Mouse (Mus musculus) Patski (cell line): ENCODE results near the gene Gm49711. TPM values are rescaled to one million over a fixed set of nuclear protein-coding genes. Genes with fewer than 3 reads are reported as not detected.
A peak's percentile ranks its signal among the peaks of the same experiment; 100 is the strongest.
"Not testable (repeated sequence)": the region's sequence is repeated elsewhere in the genome, so short reads cannot be mapped to it uniquely, and the experiment has no call there.

Source experiments
- ATAC-seq: fragments of 100-300 bp; one replicate; pipeline ENCODE4 v1.8.0; 2021
- CTCF ChIA-PET: fragments of 350-600 bp; sonication (Branson Sonifier 250); formaldehyde crosslinking; loops from one replicate; lab custom pipeline; 2022; ENCODE audit warnings: inconsistent platforms; lab: Charles Lee
- POLR2A ChIA-PET: fragments of 350-600 bp; sonication (Branson Sonifier 250); formaldehyde crosslinking; loops from one replicate; lab custom pipeline; 2022; ENCODE audit warnings: antibody characterized with exemption, inconsistent platforms; lab: Charles Lee
- DNase-seq: peaks from one replicate; pipeline ENCODE4 v3.0.0-alpha.2; 2011; ENCODE audit warnings: low read depth, low spot score
- H3K27me3 ChIP-seq: fragments of 371-371 bp; one replicate; pipeline ENCODE4 v1.5.1; 2021
- CTCF ChIP-seq: fragments of 100-300 bp; IDR thresholded peaks from one replicate; pipeline ENCODE4 v1.5.1; 2021
- in situ Hi-C: fragments of 300-500 bp; cut with MboI; formaldehyde crosslinking; loops from 3 replicates; pipeline ENCODE4 v1.11.1; 2018; ENCODE audit warnings: low pct_unique_long_range_greater_than_20kb, mixed read lengths
- polyA plus RNA-seq: library from polyadenylated mRNA; unstranded; gene quantifications from one replicate; pipeline ENCODE4 v1.2.3, GENCODE M21; 2021

The Gm49711 gene
- polyA plus RNA-seq, 1 experiment from 2014 or later = 0.06 TPM

DNA sequence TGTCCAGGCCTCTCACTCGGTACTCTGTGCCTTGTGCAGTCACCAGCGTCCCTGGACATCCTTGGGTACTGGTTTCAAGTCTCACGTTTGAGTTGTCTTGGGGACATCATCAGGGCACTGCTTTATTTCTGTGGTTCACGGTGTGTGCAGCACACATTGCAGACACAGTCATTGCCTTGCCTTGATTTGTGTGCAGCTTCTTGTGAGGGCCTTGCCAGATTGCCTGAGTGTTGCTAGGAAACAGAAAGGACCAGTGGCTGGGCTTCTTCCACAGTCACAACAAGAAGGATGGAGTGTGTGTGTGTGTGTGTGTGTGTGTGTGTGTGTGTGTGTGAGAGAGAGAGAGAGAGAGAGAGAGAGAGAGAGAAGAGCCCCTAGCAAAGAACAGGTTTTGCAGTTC, 42.0 kb downstream of the Gm49711 start:
- in situ Hi-C loops = no loop called here
- ChIA-PET POLR2A (no interaction called here), CTCF (no interaction called here)
- no peaks in the 10 kb centered on the region for H3K27me3 ChIP-seq
- no peak for ATAC-seq
- no peak for TF ChIP-seq CTCF
- no peak for DNase-seq

GRCm38 (mm10) chr16:92102115-92102514, 44.0 kb downstream of the Gm49711 start:
- no peaks in the 10 kb centered on the region for H3K27me3 ChIP-seq
- TF ChIP-seq CTCF = no peak
- CTCF ChIA-PET = no interaction called here
- POLR2A ChIA-PET = no interaction called here
- DNase-seq (no peak), ATAC-seq (no peak)
- in situ Hi-C loops = no loop called here

DNA sequence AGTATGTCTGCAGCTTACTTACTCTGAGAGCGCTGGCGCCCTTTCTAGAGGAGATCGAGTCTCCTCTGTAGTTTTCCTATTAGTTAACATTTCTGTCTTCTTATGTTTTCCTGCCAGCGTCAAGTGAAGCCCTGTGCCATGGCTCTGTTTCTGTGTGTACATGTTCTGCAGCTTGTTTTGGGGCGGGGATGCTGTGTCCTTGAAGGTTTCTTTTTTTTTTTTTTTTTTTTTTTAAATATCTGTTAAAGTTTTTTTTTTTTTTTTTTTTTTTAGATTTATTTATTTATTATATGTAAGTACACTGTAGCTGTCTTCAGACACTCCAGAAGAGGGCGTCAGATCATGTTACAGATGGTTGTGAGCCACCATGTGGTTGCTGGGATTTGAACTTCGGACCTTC, 44.8 kb downstream of the Gm49711 start:
- POLR2A ChIA-PET, ATAC-seq, DNase-seq, in situ Hi-C loops, CTCF ChIA-PET, H3K27me3 ChIP-seq: not testable (repeated sequence)

GRCm38 (mm10) chr16:92103572-92104331, 45.6 kb downstream of the Gm49711 start:
- POLR2A ChIA-PET = no interaction called here

DNA sequence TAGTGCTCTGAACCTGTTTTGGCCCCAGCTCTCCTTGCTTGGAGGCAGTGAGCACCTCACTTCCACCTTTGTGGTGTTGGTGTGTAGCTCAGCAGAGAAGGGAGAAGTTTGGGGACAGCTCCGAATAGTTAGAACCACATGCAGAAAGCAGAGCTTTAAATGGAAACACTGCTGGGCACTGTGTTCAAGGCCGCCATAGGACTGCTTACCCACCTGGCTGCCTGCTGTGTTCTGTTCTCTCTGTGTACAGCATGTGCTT, 46.1 kb downstream of the Gm49711 start:
- ATAC-seq (no peak), DNase-seq (no peak)
- in situ Hi-C loops = no loop called here
- no peak for TF ChIP-seq CTCF
- ChIA-PET POLR2A (interaction anchor here (0.6 kb wide), 1 partner anchor 1062 kb away, joined by 3 read pairs; no protein-coding TSS in a partner anchor), CTCF (interaction anchor here (2.8 to 2.9 kb wide), 2 partner anchors 10 to 182 kb away, joined by 9 to 10 read pairs; no protein-coding TSS in a partner anchor)
- no peaks in the 10 kb centered on the region for H3K27me3 ChIP-seq

More at GRCm38 (mm10) chr16:92103572-92104331, 45.6 kb downstream of the Gm49711 start:
- CTCF ChIA-PET = interaction anchor here (2.9 kb wide), 1 partner anchor 11 kb away, joined by 10 read pairs; no protein-coding TSS in a partner anchor
- DNase-seq = no peak
- in situ Hi-C loops = no loop called here
- no peak for TF ChIP-seq CTCF
- no peak for ATAC-seq
- H3K27me3 ChIP-seq = no peaks in the 10 kb centered on the region

DNA sequence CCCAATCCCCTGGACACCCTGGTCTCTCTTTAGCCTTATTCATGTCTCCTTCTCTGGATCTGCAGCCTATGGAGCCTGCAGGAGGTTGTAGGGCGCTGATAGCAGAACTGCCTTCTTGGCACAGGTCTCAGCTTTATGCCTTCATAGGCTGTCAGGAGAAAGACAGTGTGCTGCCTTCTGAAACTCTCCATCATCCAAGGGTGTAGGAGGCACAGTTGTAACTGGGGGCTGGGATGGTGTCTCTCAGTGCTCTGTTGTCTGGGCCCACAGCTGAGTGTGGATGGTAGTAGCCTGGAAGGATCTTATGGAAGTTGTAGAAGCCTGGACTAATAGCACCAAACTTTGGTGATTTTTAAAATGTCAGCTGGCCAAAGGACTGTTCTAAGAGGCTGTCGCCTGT, 46.8 kb downstream of the Gm49711 start:
- no peaks in the 10 kb centered on the region for H3K27me3 ChIP-seq
- ATAC-seq (no peak), DNase-seq (no peak)
- CTCF ChIA-PET = interaction anchor here (2.8 to 2.9 kb wide), 2 partner anchors 10 to 182 kb away, joined by 9 to 10 read pairs; no protein-coding TSS in a partner anchor
- TF ChIP-seq CTCF = no peak
- in situ Hi-C loops = no loop called here
- POLR2A ChIA-PET = interaction anchor here (0.6 to 0.9 kb wide), 2 partner anchors 92 to 1063 kb away, joined by 3 read pairs; no protein-coding TSS in a partner anchor

DNA sequence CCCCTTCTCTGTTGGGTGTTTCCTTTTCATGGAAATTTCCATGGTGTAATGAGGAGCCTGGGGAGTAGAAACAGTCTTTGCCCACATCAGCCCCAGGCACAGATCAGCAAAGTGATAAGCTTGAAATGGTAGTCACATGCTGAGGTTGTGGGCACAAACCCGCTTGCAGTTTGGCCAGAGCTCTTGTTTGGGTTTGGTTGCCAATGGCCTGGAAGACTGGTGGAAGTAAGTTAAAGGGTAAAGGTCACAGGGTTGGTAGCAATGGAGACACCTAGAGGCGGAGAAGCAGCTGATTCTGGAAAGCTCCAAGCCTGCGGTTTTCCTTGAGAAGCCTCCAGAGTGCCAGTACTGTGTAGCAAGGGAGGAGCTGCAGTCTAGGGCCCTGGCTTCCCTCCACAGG, 47.5 kb downstream of the Gm49711 start:
- ChIA-PET POLR2A (interaction anchor here (0.9 to 1.2 kb wide), 2 partner anchors 8 to 91 kb away, joined by 3 read pairs; no protein-coding TSS in a partner anchor), CTCF (interaction anchor here (2.8 to 2.9 kb wide), 2 partner anchors 9 to 181 kb away, joined by 9 to 10 read pairs; no protein-coding TSS in a partner anchor)
- ATAC-seq (no peak), DNase-seq (no peak)
- TF ChIP-seq CTCF = no peak
- in situ Hi-C loops = no loop called here
- no peaks in the 10 kb centered on the region for H3K27me3 ChIP-seq

- TF ChIP-seq CTCF = no peak
- ATAC-seq (no peak), DNase-seq (no peak)
- no peaks in the 10 kb centered on the region for H3K27me3 ChIP-seq
- ChIA-PET CTCF (no interaction called here), POLR2A (no interaction called here)
- in situ Hi-C loops = no loop called here
Observed at GRCm38 (mm10) chr16:92107346-92107745, 49.2 kb downstream of the Gm49711 start.

DNA sequence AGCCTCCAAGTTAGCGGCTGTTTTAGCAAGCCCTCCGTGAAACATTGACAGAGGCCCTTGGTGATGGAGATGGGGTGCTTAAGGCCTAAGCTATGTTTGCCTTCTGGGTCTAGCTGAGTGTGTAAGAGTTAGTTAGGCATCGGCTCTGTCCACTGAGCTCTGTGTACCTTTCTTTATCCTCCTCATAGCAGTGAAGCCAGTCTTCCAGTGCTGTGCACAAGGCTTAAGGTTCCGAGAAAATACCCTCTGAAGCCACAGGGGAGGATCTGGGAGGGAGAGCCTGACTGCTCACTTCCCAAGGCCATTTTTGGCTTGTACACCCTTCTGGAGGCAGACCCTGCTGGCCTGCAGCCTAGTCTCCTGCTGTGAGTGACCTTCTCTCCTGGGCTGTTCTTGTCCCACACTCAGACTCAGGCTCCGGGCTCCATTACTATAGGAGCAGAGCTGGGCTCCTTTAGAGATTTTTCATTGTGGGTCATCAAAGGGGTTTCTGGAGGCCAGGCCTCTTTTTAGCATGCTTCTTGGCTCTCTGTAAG, 56.7 kb downstream of the Gm49711 start:
- no peaks in the 10 kb centered on the region for H3K27me3 ChIP-seq
- in situ Hi-C loops = no loop called here
- peak; percentile 95 for ATAC-seq
- ChIA-PET POLR2A (no interaction called here), CTCF (interaction anchor here (0.7 to 2.3 kb wide), 6 partner anchors 10 to 226 kb away, joined by 3 to 10 read pairs (median 4); no protein-coding TSS in a partner anchor)
- no peak for TF ChIP-seq CTCF
- DNase-seq = peak; percentile 89

DNA sequence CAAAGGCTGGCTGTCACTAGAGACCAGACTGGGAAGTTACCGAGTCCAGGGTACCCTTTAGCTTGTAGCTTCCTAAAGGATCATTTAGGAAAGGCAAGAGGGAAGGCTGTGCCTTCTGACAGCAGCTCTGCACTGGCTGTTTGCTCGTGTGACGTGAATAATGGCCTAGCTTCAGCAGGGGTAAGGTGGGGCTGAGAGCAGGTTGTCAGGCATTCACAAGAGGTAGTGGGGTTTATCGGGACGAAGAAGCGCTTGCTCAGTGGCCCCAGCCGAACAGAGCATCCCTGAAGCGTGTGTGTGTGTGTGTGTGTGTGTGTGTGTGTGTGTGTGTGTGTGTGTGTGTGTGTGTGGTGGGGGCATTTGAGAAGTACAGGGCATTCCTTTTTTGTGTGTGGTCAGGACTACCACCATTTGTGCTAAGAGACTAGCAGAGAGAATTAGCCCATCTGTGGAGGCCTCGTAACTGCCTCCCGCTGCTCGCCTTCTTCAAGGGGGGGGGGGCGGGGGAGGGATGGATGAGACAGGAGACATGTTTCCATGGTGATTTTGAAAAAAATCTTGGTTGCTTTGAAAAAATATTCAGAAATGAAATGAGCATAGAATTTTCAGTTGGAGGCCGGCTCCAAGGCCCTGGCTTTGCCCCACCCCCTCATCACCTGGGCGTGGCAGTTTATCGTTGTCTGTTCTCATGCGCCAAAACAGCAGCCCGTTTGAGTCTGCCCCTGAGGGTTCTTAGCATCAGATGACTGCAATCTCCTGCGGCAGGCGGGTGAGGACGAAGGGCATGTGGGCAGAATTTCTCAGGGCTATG, 57.7 kb downstream of the Gm49711 start:
- ChIA-PET CTCF (interaction anchor here (1.2 to 2.3 kb wide), 2 partner anchors 11 to 179 kb away, joined by 3 to 10 read pairs; no protein-coding TSS in a partner anchor), POLR2A (no interaction called here)
- no peaks in the 10 kb centered on the region for H3K27me3 ChIP-seq
- in situ Hi-C loops = no loop called here
- TF ChIP-seq CTCF = no peak
- DNase-seq (no peak), ATAC-seq (no peak)
